Mouse (Mus musculus): ENCODE data around the gene Pip4k2a. TPM values are rescaled to one million over a fixed set of nuclear protein-coding genes. Genes with fewer than 3 reads are reported as not detected.
A peak's percentile ranks its signal among the peaks of the same experiment; 100 is the strongest.

Pip4k2a gene
- polyA plus RNA-seq, 1 experiment from 2014 or later = 26.4 TPM

DNA sequence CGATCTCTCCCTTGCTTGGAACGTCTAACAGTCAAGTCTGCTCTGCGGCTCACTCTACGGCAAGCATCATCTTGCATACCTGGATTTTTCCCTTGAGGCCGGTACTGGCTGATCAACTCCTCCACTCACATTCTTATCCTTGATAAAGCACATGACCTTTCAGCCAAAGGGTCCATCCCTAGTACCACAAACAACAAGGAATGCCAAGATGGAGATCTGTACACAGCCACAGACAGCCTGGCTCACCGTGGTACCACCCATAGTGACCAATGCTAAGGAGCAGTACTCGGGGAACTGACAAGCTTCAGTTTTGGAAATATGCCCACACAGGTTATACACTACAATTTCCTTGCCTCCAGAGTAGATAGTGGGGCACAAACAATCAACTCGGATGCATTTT is 123.9 kb downstream of the Pip4k2a start:
- no peak for ATAC-seq
- H3K4me3 ChIP-seq = no peak overlapping the region
- no peaks in the 10 kb centered on the region for H3K9me3 ChIP-seq (replicated peaks)
- no peak overlapping the region for H3K9ac ChIP-seq
- no peak overlapping the region for H3K4me2 ChIP-seq
- 86% methylated on average over 8 of the region's 8 CpGs for WGBS (ENCODE audit: insufficient replicate concordance)
- H3K27me3 ChIP-seq (replicated peaks) = no peaks in the 10 kb centered on the region
- H3K4me1 ChIP-seq = peaks cover 40% of the 10 kb centered on the region
- no peak overlapping the region for H3K27ac ChIP-seq
- H3K36me3 ChIP-seq = peaks cover 39% of the 10 kb centered on the region

- no peak overlapping the region for H3K9ac ChIP-seq
- ATAC-seq = no peak
- no peak overlapping the region for H3K27ac ChIP-seq
- H3K4me2 ChIP-seq = no peak overlapping the region
- WGBS (ENCODE audit: insufficient replicate concordance) = 74% methylated on average over 3 of the region's 3 CpGs
- no peaks in the 10 kb centered on the region for H3K9me3 ChIP-seq (replicated peaks)
- peaks cover 36% of the 10 kb centered on the region for H3K36me3 ChIP-seq
- no peak overlapping the region for H3K4me3 ChIP-seq
- H3K27me3 ChIP-seq (replicated peaks) = no peaks in the 10 kb centered on the region
- H3K4me1 ChIP-seq = peaks cover 46% of the 10 kb centered on the region
These were observed 124.5 kb downstream of the Pip4k2a start for GRCm38 (mm10) chr2:18873440-18873839.

- Histone ChIP-seq H3K4me2 (no peak overlapping the region), H3K4me1 (peaks cover 53% of the 10 kb centered on the region), H3K4me3 (no peak overlapping the region), H3K9ac (no peak overlapping the region), H3K27ac (no peak overlapping the region), H3K9me3 (replicated peaks) (no peaks in the 10 kb centered on the region), H3K36me3 (peaks cover 35% of the 10 kb centered on the region), H3K27me3 (replicated peaks) (no peaks in the 10 kb centered on the region)
- 10% methylated on average over 2 of the region's 2 CpGs for WGBS (ENCODE audit: insufficient replicate concordance)
- ATAC-seq = no peak; the same call in 1 of the 2 replicates
These were observed 125.1 kb downstream of the Pip4k2a start for GRCm38 (mm10) chr2:18872797-18873196.

DNA sequence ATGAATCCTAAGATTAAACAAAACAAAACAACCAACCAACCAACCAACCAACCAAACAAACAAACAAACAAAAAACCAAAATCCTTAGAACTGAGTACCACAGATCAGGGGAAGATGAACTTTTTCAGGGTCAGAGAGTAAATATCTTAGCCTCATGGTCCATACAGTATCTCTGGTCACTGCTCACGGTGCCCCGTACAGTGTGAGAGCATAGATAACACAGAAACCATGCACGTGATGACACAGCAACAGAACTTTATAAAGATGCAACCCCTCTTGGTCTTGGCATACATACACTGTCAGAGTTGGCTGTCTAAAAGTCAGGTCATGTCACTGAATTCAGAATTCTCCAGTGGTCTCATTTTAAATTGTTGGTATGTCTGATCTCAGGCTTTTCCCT is 126.8 kb downstream of the Pip4k2a start:
- WGBS (ENCODE audit: insufficient replicate concordance) = 44% methylated on average over 3 of the region's 3 CpGs
- Histone ChIP-seq H3K9ac (peak overlapping the region; percentile 61), H3K9me3 (replicated peaks) (no peaks in the 10 kb centered on the region), H3K4me1 (peaks cover 70% of the 10 kb centered on the region), H3K27ac (peak overlapping the region; percentile 92), H3K27me3 (replicated peaks) (no peaks in the 10 kb centered on the region), H3K4me2 (peak overlapping the region; percentile 52), H3K36me3 (peaks cover 28% of the 10 kb centered on the region), H3K4me3 (no peak overlapping the region)
- ATAC-seq = peak; percentile 97

DNA sequence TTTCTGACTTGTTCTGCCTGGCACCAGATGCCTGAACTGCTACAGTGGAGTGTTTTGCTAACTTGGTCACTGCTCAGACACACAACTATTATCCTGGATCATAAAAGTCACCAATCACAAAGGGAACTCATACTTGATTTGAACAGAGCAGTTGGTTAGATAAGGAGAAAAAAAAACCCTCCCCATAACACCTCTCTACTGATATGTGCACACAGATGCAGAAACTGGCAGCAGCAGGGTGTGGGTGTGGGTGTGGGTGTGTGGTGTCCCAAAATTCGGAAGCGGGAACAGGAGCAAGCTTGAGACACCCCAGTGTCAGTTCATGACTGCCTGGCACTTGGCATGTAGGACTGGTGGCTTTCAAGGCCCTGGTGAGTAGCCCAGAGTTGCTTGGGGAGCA is 130.9 kb downstream of the Pip4k2a start:
- no peaks in the 10 kb centered on the region for H3K27me3 ChIP-seq (replicated peaks)
- 36% methylated on average over 2 of the region's 2 CpGs for WGBS (ENCODE audit: insufficient replicate concordance)
- H3K9me3 ChIP-seq (replicated peaks) = no peaks in the 10 kb centered on the region
- H3K9ac ChIP-seq = peak overlapping the region; percentile 42
- H3K27ac ChIP-seq = peak overlapping the region; percentile 64
- peak; percentile 60 for ATAC-seq
- H3K4me1 ChIP-seq = peaks cover 72% of the 10 kb centered on the region
- no peak overlapping the region for H3K4me3 ChIP-seq
- H3K4me2 ChIP-seq = peak overlapping the region; percentile 27; the same call in 1 of the 2 replicates
- peaks cover 46% of the 10 kb centered on the region for H3K36me3 ChIP-seq

GRCm38 (mm10) chr2:18864719-18865118 is 133.2 kb downstream of the Pip4k2a start:
- H3K9me3 ChIP-seq (replicated peaks) = no peaks in the 10 kb centered on the region
- 0 out of 2 replicates have a peak overlapping the region, but pooled peaks have one; percentile 7 for H3K27ac ChIP-seq
- H3K36me3 ChIP-seq = peaks cover 48% of the 10 kb centered on the region
- H3K9ac ChIP-seq = no peak overlapping the region
- no peaks in the 10 kb centered on the region for H3K27me3 ChIP-seq (replicated peaks)
- H3K4me1 ChIP-seq = peaks cover 62% of the 10 kb centered on the region
- WGBS (ENCODE audit: insufficient replicate concordance) = 86% methylated on average over 5 of the region's 5 CpGs
- no peak for ATAC-seq
- no peak overlapping the region for H3K4me3 ChIP-seq
- no peak overlapping the region for H3K4me2 ChIP-seq

GRCm38 (mm10) chr2:18861607-18862158 is 136.2 kb downstream of the Pip4k2a start:
- ATAC-seq = peak; percentile 98
- Histone ChIP-seq H3K4me3 (no peak overlapping the region), H3K9me3 (replicated peaks) (no peaks in the 10 kb centered on the region), H3K4me1 (peaks cover 31% of the 10 kb centered on the region), H3K4me2 (peak overlapping the region; percentile 47), H3K27me3 (replicated peaks) (no peaks in the 10 kb centered on the region), H3K36me3 (peaks cover 48% of the 10 kb centered on the region), H3K27ac (peak overlapping the region; percentile 82), H3K9ac (0 out of 2 replicates have a peak overlapping the region, but pooled peaks have one; percentile 14)
- 31% methylated on average over 5 of the region's 5 CpGs for WGBS (ENCODE audit: insufficient replicate concordance)

DNA sequence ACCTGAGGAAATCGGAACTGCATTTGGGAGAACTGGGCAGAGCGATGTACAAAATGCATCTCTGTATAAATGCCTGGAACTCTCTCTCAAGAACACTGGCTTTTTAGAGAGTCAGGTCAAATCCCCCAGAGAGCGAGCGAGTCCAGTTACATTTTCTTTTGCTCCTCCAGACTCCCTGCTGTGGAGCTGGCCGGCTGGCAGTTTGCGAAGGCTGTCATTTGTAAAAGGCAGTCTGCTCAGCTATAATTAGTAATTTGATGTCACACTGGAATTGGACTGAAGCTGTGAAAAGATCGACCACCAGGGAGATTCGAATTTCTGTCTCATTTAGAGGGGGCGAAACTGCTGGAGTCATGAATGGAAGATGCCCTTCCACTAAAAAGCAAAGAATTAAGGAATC is 137.2 kb downstream of the Pip4k2a start:
- Histone ChIP-seq H3K9ac (no peak overlapping the region), H3K4me2 (no peak overlapping the region), H3K4me1 (peaks cover 24% of the 10 kb centered on the region), H3K36me3 (peaks cover 41% of the 10 kb centered on the region), H3K4me3 (no peak overlapping the region), H3K27ac (peak overlapping the region; percentile 82; the same call in 1 of the 2 replicates), H3K27me3 (replicated peaks) (no peaks in the 10 kb centered on the region), H3K9me3 (replicated peaks) (no peaks in the 10 kb centered on the region)
- WGBS (ENCODE audit: insufficient replicate concordance) = 87% methylated on average over 9 of the region's 9 CpGs
- ATAC-seq = no peak

GRCm38 (mm10) chr2:18857952-18858351 is 140.0 kb downstream of the Pip4k2a start:
- Histone ChIP-seq H3K4me2 (no peak overlapping the region), H3K9ac (no peak overlapping the region), H3K27me3 (replicated peaks) (no peaks in the 10 kb centered on the region), H3K27ac (no peak overlapping the region), H3K9me3 (replicated peaks) (no peaks in the 10 kb centered on the region), H3K4me3 (no peak overlapping the region), H3K4me1 (peaks cover 22% of the 10 kb centered on the region), H3K36me3 (peaks cover 25% of the 10 kb centered on the region)
- WGBS (ENCODE audit: insufficient replicate concordance) = 92% methylated on average over 3 of the region's 3 CpGs
- ATAC-seq = no peak

GRCm38 (mm10) chr2:18856461-18856860 is 141.5 kb downstream of the Pip4k2a start:
- H3K9ac ChIP-seq = no peak overlapping the region
- no peaks in the 10 kb centered on the region for H3K27me3 ChIP-seq (replicated peaks)
- no peaks in the 10 kb centered on the region for H3K9me3 ChIP-seq (replicated peaks)
- no peak overlapping the region for H3K4me2 ChIP-seq
- WGBS (ENCODE audit: insufficient replicate concordance) = 85% methylated on average over 13 of the region's 13 CpGs
- ATAC-seq = no peak
- H3K4me3 ChIP-seq = no peak overlapping the region
- H3K36me3 ChIP-seq = peaks cover 27% of the 10 kb centered on the region
- no peak overlapping the region for H3K27ac ChIP-seq
- H3K4me1 ChIP-seq = peaks cover 7% of the 10 kb centered on the region

- Histone ChIP-seq H3K9me3 (replicated peaks) (no peaks in the 10 kb centered on the region), H3K4me1 (no peaks in the 10 kb centered on the region), H3K9ac (no peak overlapping the region), H3K27me3 (replicated peaks) (no peaks in the 10 kb centered on the region), H3K27ac (no peak overlapping the region), H3K4me3 (no peak overlapping the region), H3K4me2 (no peak overlapping the region), H3K36me3 (peaks cover 26% of the 10 kb centered on the region)
- ATAC-seq = no peak
- WGBS (ENCODE audit: insufficient replicate concordance) = 73% methylated on average over 8 of the region's 8 CpGs
These were observed 142.7 kb downstream of the Pip4k2a start for GRCm38 (mm10) chr2:18855246-18855645.

- Histone ChIP-seq H3K27me3 (replicated peaks) (no peaks in the 10 kb centered on the region), H3K4me1 (no peaks in the 10 kb centered on the region), H3K9ac (no peak overlapping the region), H3K27ac (no peak overlapping the region), H3K4me2 (no peak overlapping the region), H3K9me3 (replicated peaks) (no peaks in the 10 kb centered on the region), H3K36me3 (peaks cover 34% of the 10 kb centered on the region), H3K4me3 (no peak overlapping the region)
- ATAC-seq = no peak
- WGBS (ENCODE audit: insufficient replicate concordance) = 84% methylated on average over 5 of the region's 5 CpGs
These were observed 144.6 kb downstream of the Pip4k2a start for GRCm38 (mm10) chr2:18853345-18853744.

DNA sequence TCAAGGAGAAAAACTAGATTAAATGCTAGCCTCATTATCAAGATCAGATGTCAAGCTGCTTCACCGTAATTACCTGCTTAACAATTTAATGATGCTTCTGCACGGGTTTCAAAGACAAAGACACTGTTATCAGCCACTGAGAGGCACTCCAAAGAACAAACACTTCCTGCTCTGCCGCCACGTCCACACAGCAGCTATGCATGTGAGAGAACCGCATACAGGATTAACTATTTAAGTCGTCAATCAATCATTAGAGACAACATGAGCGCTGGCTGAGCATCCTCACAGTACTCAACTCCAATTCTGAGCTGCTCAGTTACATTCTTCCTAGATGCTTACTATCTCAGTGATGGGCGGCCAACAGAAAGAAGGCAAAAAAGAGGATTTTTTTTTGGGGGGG is 147.3 kb downstream of the Pip4k2a start:
- no peak overlapping the region for H3K9ac ChIP-seq
- H3K36me3 ChIP-seq = peaks cover 55% of the 10 kb centered on the region
- H3K4me2 ChIP-seq = no peak overlapping the region
- ATAC-seq = no peak
- 59% methylated on average over 8 of the region's 8 CpGs for WGBS (ENCODE audit: insufficient replicate concordance)
- H3K27me3 ChIP-seq (replicated peaks) = no peaks in the 10 kb centered on the region
- H3K4me3 ChIP-seq = no peak overlapping the region
- no peak overlapping the region for H3K27ac ChIP-seq
- no peaks in the 10 kb centered on the region for H3K4me1 ChIP-seq
- no peaks in the 10 kb centered on the region for H3K9me3 ChIP-seq (replicated peaks)

Measured in liver, embryonic 12.5 days (tissue).